Mouse (Mus musculus): Measurements from ENCODE around the gene Rnase12.

DNA sequence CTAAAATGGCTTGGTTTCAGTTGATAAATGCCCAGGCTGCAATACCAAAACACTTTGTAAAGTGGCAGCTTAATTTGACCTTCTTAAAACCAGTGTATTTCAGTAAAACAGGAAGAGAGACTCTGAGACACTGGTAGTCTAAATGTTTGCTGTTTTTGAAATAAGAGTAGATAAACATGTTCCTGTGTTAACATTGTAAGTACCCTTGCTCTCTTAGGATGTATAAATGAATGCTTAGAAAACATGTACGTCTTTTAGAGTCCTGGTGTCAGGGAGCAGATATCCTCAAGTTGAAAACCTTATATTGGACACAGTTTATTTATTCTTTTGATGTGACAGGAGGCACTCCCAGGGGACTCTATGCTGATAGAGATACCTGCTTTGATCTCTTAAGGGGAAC lies 22.3 kb downstream of the Rnase12 start:
- no peak for TF ChIP-seq SRF (IDR thresholded peaks at IDR 0.05; ENCODE audit: control insufficient read depth, insufficient read length, low read depth)
- no peak for TF ChIP-seq POLR2A (IDR thresholded peaks at IDR 0.05; ENCODE audit: insufficient read length, low read depth)
- no peak for TF ChIP-seq MAX (IDR thresholded peaks at IDR 0.05; ENCODE audit: low read depth)
- no peak for TF ChIP-seq TCF12 (IDR thresholded peaks at IDR 0.05; ENCODE audit: insufficient read depth, poor library complexity, severe bottlenecking)
- no peak for TF ChIP-seq MYOD1 (IDR thresholded peaks at IDR 0.05; ENCODE audit: control insufficient read depth in 1 of 3, insufficient read length in 2 of 3, low read depth in 2 of 3)
- TF ChIP-seq MYOG (IDR thresholded peaks at IDR 0.05; ENCODE audit: control insufficient read depth in 1 of 3, insufficient read depth in 1 of 3, insufficient read length in 2 of 3, low read depth in 2 of 3): no peak
- no peak for TF ChIP-seq E2F4 (IDR thresholded peaks at IDR 0.05; ENCODE audit: insufficient read depth)
- no peak for TF ChIP-seq CEBPB (IDR thresholded peaks at IDR 0.05; ENCODE audit: insufficient read depth, poor library complexity, severe bottlenecking)
- TF ChIP-seq USF1 (IDR thresholded peaks at IDR 0.05; ENCODE audit: low read depth): no peak
- no peak for TF ChIP-seq REST (IDR thresholded peaks at IDR 0.05; ENCODE audit: insufficient read depth, insufficient read length)
- no peak for TF ChIP-seq TCF3 (IDR thresholded peaks at IDR 0.05; ENCODE audit: insufficient read length, low read depth)
- no peak for TF ChIP-seq POLR2AphosphoS2 (IDR thresholded peaks at IDR 0.05; ENCODE audit: insufficient read length, low read depth)
